Mouse (Mus musculus) embryonic facial prominence, embryonic 14.5 days (tissue): ENCODE measurements around the gene Dok4. TPM values are rescaled to one million over a fixed set of nuclear protein-coding genes. Genes with fewer than 3 reads are reported as not detected.
A peak's percentile ranks its signal among the peaks of the same experiment; 100 is the strongest.

ENCODE experiments used
- ATAC-seq: fragments of 200-750 bp; cut with Nextera tagmentation; 2 replicates; pipeline ENCODE4 v1.8.0; 2017; ENCODE audit warnings: low read depth, moderate number of reproducible peaks, moderate TSS enrichment
- DNase-seq: peaks from one replicate; pipeline ENCODE4 v3.0.0-alpha.2; 2015; ENCODE audit warnings: low spot score
- H3K27ac ChIP-seq: fragments of 300-500 bp; sonication (generic); replicated peaks from 2 replicates; pipeline ENCODE4 v1.5.1; 2014; ENCODE audit warnings: low read depth, mild to moderate bottlenecking, low read length, moderate library complexity
- H3K27me3 ChIP-seq: fragments of 300-500 bp; sonication (generic); replicated peaks from 2 replicates; pipeline ENCODE4 v1.6.1; 2014; ENCODE audit warnings: low read length; ENCODE audit not compliant: control insufficient read depth, insufficient read depth
- H3K36me3 ChIP-seq: fragments of 300-500 bp; sonication (generic); 2 replicates; pipeline ENCODE4 v1.6.1; 2014; ENCODE audit warnings: low read length, mixed read lengths; ENCODE audit not compliant: control insufficient read depth, insufficient read depth
- H3K4me1 ChIP-seq: fragments of 300-500 bp; sonication (generic); 2 replicates; pipeline ENCODE4 v1.6.1; 2014; ENCODE audit warnings: antibody characterized with exemption, low read length; ENCODE audit not compliant: control insufficient read depth, insufficient read depth
- H3K4me2 ChIP-seq: fragments of 300-500 bp; sonication (generic); 2 replicates; pipeline ENCODE4 v1.6.1; 2014; ENCODE audit warnings: low read depth, mild to moderate bottlenecking, low read length, moderate library complexity, mixed read lengths
- H3K4me3 ChIP-seq: fragments of 300-500 bp; sonication (generic); 2 replicates; pipeline ENCODE4 v1.5.1; 2014; ENCODE audit warnings: low read depth, mild to moderate bottlenecking, low read length
- H3K9ac ChIP-seq: fragments of 300-500 bp; sonication (generic); 2 replicates; pipeline ENCODE4 v1.6.1; 2014; ENCODE audit warnings: low read depth, mild to moderate bottlenecking, low read length, moderate library complexity, mixed read lengths
- H3K9me3 ChIP-seq: fragments of 300-500 bp; sonication (generic); 2 replicates; pipeline ENCODE4 v1.6.1; 2016; ENCODE audit warnings: low read length; ENCODE audit not compliant: control insufficient read depth
- WGBS: fragments of 180-500 bp; shearing (Covaris S2); extraction: QIAGEN DNeasy Blood & Tissue Kit; methylation state at CpG from one replicate; pipeline ENCODE4 v1.1.7; 2014; 5-methylcytosine and 5-hydroxymethylcytosine counted together
- polyA plus RNA-seq: library from polyadenylated mRNA; unstranded; fragments of >200 nt; fragmentation: Nextera tagmentation; extraction: Ambion mirVana; gene quantifications from 2 replicates; pipeline ENCODE4 v1.2.1, GENCODE M21; 2014

The Dok4 gene
- polyA plus RNA-seq, 1 experiment from 2014 or later: 30.6 TPM

GRCm38 (mm10) chr8:94875096-94875870 is 847 bp downstream of the Dok4 start:
- Histone ChIP-seq H3K4me3 (peak overlapping the region; percentile 66), H3K27me3 (peaks cover 7% of the 10 kb centered on the region; the same call in 1 of the 2 replicates), H3K4me2 (peak overlapping the region; percentile 96), H3K36me3 (no peaks in the 10 kb centered on the region), H3K4me1 (peaks cover 27% of the 10 kb centered on the region), H3K27ac (peak overlapping the region; percentile 71; the same call in 1 of the 2 replicates), H3K9ac (peak overlapping the region; percentile 76), H3K9me3 (no peaks in the 10 kb centered on the region)
- no peak for DNase-seq
- ATAC-seq: no peak
- 18% methylated on average over 17 of the region's 17 CpGs for WGBS

- Histone ChIP-seq H3K4me1 (peaks cover 30% of the 10 kb centered on the region), H3K9ac (peak overlapping the region; percentile 40; the same call in 1 of the 2 replicates), H3K27me3 (peaks cover 7% of the 10 kb centered on the region; the same call in 1 of the 2 replicates), H3K27ac (no peak overlapping the region), H3K4me2 (0 out of 2 replicates have a peak overlapping the region, but pooled peaks have one; percentile 96), H3K36me3 (no peaks in the 10 kb centered on the region), H3K9me3 (no peaks in the 10 kb centered on the region), H3K4me3 (peak overlapping the region; percentile 66)
- ATAC-seq (no peak), DNase-seq (peak; percentile 64)
- WGBS: 9% methylated on average over 6 of the region's 6 CpGs
These were observed 1.8 kb downstream of the Dok4 start for GRCm38 (mm10) chr8:94874358-94874757.

GRCm38 (mm10) chr8:94872576-94872975 is 3.6 kb downstream of the Dok4 start:
- peaks cover 30% of the 10 kb centered on the region for H3K4me1 ChIP-seq
- DNase-seq (no peak), ATAC-seq (no peak)
- no peak overlapping the region for H3K27ac ChIP-seq
- 58% methylated on average over 2 of the region's 2 CpGs for WGBS
- peak overlapping the region; percentile 30 for H3K9ac ChIP-seq
- H3K27me3 ChIP-seq: peaks cover 7% of the 10 kb centered on the region; the same call in 1 of the 2 replicates
- H3K36me3 ChIP-seq: 0 out of 2 replicates have a peak, but pooled peaks cover 3% of the 10 kb centered on the region
- no peaks in the 10 kb centered on the region for H3K9me3 ChIP-seq
- peak overlapping the region; percentile 85 for H3K4me2 ChIP-seq
- H3K4me3 ChIP-seq: no peak overlapping the region

GRCm38 (mm10) chr8:94872156-94872555 is 4.0 kb downstream of the Dok4 start:
- Histone ChIP-seq H3K27ac (no peak overlapping the region), H3K9ac (peak overlapping the region; percentile 30), H3K27me3 (peaks cover 7% of the 10 kb centered on the region; the same call in 1 of the 2 replicates), H3K4me3 (0 out of 2 replicates have a peak overlapping the region, but pooled peaks have one; percentile 3), H3K9me3 (no peaks in the 10 kb centered on the region), H3K36me3 (0 out of 2 replicates have a peak, but pooled peaks cover 3% of the 10 kb centered on the region), H3K4me1 (peaks cover 30% of the 10 kb centered on the region), H3K4me2 (peak overlapping the region; percentile 85)
- 18% methylated on average over 3 of the region's 3 CpGs for WGBS
- DNase-seq (no peak), ATAC-seq (no peak)

- Histone ChIP-seq H3K9ac (peak overlapping the region; percentile 66), H3K4me2 (peak overlapping the region; percentile 85), H3K27me3 (peaks cover 7% of the 10 kb centered on the region; the same call in 1 of the 2 replicates), H3K27ac (peak overlapping the region; percentile 49), H3K9me3 (no peaks in the 10 kb centered on the region), H3K36me3 (peaks cover 8% of the 10 kb centered on the region), H3K4me3 (peak overlapping the region; percentile 54), H3K4me1 (peaks cover 30% of the 10 kb centered on the region)
- ATAC-seq (peak; percentile 77), DNase-seq (peak; percentile 92)
- WGBS: 2% methylated on average over 7 of the region's 7 CpGs
These were observed 4.8 kb downstream of the Dok4 start for GRCm38 (mm10) chr8:94871108-94871894.

- 4% methylated on average over 19 of the region's 22 CpGs for WGBS
- Histone ChIP-seq H3K27me3 (peaks cover 7% of the 10 kb centered on the region; the same call in 1 of the 2 replicates), H3K36me3 (peaks cover 15% of the 10 kb centered on the region), H3K9ac (peak overlapping the region; percentile 66), H3K9me3 (no peaks in the 10 kb centered on the region), H3K4me2 (peak overlapping the region; percentile 85), H3K4me1 (peaks cover 30% of the 10 kb centered on the region), H3K4me3 (peak overlapping the region; percentile 54), H3K27ac (no peak overlapping the region)
- DNase-seq (no peak), ATAC-seq (peak; percentile 31)
These were observed 5.5 kb downstream of the Dok4 start for GRCm38 (mm10) chr8:94870474-94871107.

- H3K36me3 ChIP-seq: peaks cover 20% of the 10 kb centered on the region
- ATAC-seq: no peak
- peaks cover 1% of the 10 kb centered on the region; the same call in 1 of the 2 replicates for H3K27me3 ChIP-seq
- 22% methylated on average over 4 of the region's 4 CpGs for WGBS
- H3K9me3 ChIP-seq: no peaks in the 10 kb centered on the region
- H3K27ac ChIP-seq: no peak overlapping the region
- H3K9ac ChIP-seq: peak overlapping the region; percentile 66
- DNase-seq: no peak
- peak overlapping the region; percentile 54 for H3K4me3 ChIP-seq
- peaks cover 24% of the 10 kb centered on the region for H3K4me1 ChIP-seq
- peak overlapping the region; percentile 85 for H3K4me2 ChIP-seq
These were observed 6.1 kb downstream of the Dok4 start for GRCm38 (mm10) chr8:94870003-94870402.

- Histone ChIP-seq H3K9ac (0 out of 2 replicates have a peak overlapping the region, but pooled peaks have one; percentile 14), H3K27me3 (no peaks in the 10 kb centered on the region), H3K4me3 (no peak overlapping the region), H3K4me1 (peaks cover 22% of the 10 kb centered on the region), H3K4me2 (peak overlapping the region; percentile 85; the same call in 1 of the 2 replicates), H3K9me3 (no peaks in the 10 kb centered on the region), H3K36me3 (peaks cover 29% of the 10 kb centered on the region), H3K27ac (no peak overlapping the region)
- WGBS: 59% methylated on average over 7 of the region's 7 CpGs
- no peak for ATAC-seq
- DNase-seq: no peak
These were observed 7.0 kb downstream of the Dok4 start for GRCm38 (mm10) chr8:94869146-94869545.
